Mouse (Mus musculus) forebrain, postnatal 0 days (tissue): ENCODE measurements around the gene Mesd. TPM values are rescaled to one million over a fixed set of nuclear protein-coding genes. Genes with fewer than 3 reads are reported as not detected.

Experiments used
- ATAC-seq: fragments of 200-750 bp; cut with Nextera tagmentation; 2 replicates; pipeline ENCODE4 v1.8.0; 2017; ENCODE audit warnings: mild to moderate bottlenecking, moderate library complexity
- DNase-seq: peaks from one replicate; pipeline ENCODE4 v3.0.0-alpha.2; 2015
- H3K27ac ChIP-seq: fragments of 300-500 bp; sonication (generic); 2 replicates; pipeline ENCODE4 v1.5.1; 2014; ENCODE audit warnings: low read depth, mild to moderate bottlenecking, antibody characterized with exemption, low read length, moderate library complexity, mixed read lengths
- H3K27me3 ChIP-seq: fragments of 300-500 bp; sonication (generic); 2 replicates; pipeline ENCODE4 v1.6.1; 2014; ENCODE audit warnings: mild to moderate bottlenecking, low read length, mixed read lengths; ENCODE audit not compliant: insufficient read depth
- H3K36me3 ChIP-seq: fragments of 300-500 bp; sonication (generic); 2 replicates; pipeline ENCODE4 v1.6.1; 2014; ENCODE audit warnings: mild to moderate bottlenecking, moderate library complexity; ENCODE audit not compliant: insufficient read depth
- H3K4me1 ChIP-seq: fragments of 300-500 bp; sonication (generic); 2 replicates; pipeline ENCODE4 v1.6.1; 2014; ENCODE audit warnings: antibody characterized with exemption; ENCODE audit not compliant: insufficient read depth
- H3K4me2 ChIP-seq: fragments of 300-500 bp; sonication (generic); 2 replicates; pipeline ENCODE4 v1.6.1; 2014; ENCODE audit warnings: low read depth, mild to moderate bottlenecking, moderate library complexity
- H3K4me3 ChIP-seq: fragments of 300-500 bp; sonication (generic); 2 replicates; pipeline ENCODE4 v1.5.1; 2014; ENCODE audit warnings: low read depth, low read length, mixed read lengths
- H3K9ac ChIP-seq: fragments of 300-500 bp; sonication (generic); 2 replicates; pipeline ENCODE4 v1.6.1; 2014; ENCODE audit warnings: mild to moderate bottlenecking
- H3K9me3 ChIP-seq: fragments of 300-500 bp; sonication (generic); 2 replicates; pipeline ENCODE4 v1.6.1; 2016; ENCODE audit warnings: low read length
- CTCF ChIP-seq: sonication (generic); IDR thresholded peaks from 2 replicates; pipeline ENCODE4 v1.5.1; 2016; ENCODE audit warnings: antibody characterized with exemption, control low read depth, low read depth
- WGBS: fragments of 180-500 bp; shearing (Covaris S2); extraction: QIAGEN DNeasy Blood & Tissue Kit; methylation state at CpG from one replicate; pipeline ENCODE4 v1.1.7; 2014; 5-methylcytosine and 5-hydroxymethylcytosine counted together
- polyA plus RNA-seq: library from polyadenylated mRNA; unstranded; fragments of >200 nt; fragmentation: Nextera tagmentation; extraction: Ambion mirVana; gene quantifications from 2 replicates; pipeline ENCODE4 v1.2.1, GENCODE M21; 2015
- total RNA-seq: library from RNA; depleted of rRNA; stranded (reverse); fragments of >200 nt; gene quantifications from 2 replicates; pipeline ENCODE4 v1.2.3, GENCODE M21; 2014

Gene Mesd
- total and polyA plus RNA-seq, 2 experiments from 2014 or later = 32.1 to 76.9 TPM

- no peaks in the 10 kb centered on the region for H3K4me1 ChIP-seq
- H3K9ac ChIP-seq = no peak overlapping the region
- no peak overlapping the region for H3K27ac ChIP-seq
- no peaks in the 10 kb centered on the region for H3K9me3 ChIP-seq
- H3K4me3 ChIP-seq = no peak overlapping the region
- DNase-seq = no peak
- no peaks in the 10 kb centered on the region for H3K27me3 ChIP-seq
- ATAC-seq = no peak
- H3K4me2 ChIP-seq = no peak overlapping the region
- TF ChIP-seq CTCF = no peak
- H3K36me3 ChIP-seq = peaks cover 49% of the 10 kb centered on the region
- 86% methylated on average over 3 of the region's 3 CpGs for WGBS
Observed at GRCm38 (mm10) chr7:83900519-83900918, 16.3 kb downstream of the Mesd start.

GRCm38 (mm10) chr7:83901425-83901824 lies 17.2 kb downstream of the Mesd start:
- WGBS = 89% methylated on average over 4 of the region's 4 CpGs
- no peak for TF ChIP-seq CTCF
- no peak for DNase-seq

GRCm38 (mm10) chr7:83902296-83903145 lies 18.3 kb downstream of the Mesd start:
- no peak for ATAC-seq
- no peak overlapping the region for H3K9ac ChIP-seq

More at GRCm38 (mm10) chr7:83901425-83901824, 17.2 kb downstream of the Mesd start:
- Histone ChIP-seq H3K4me2 (no peak overlapping the region), H3K4me1 (no peaks in the 10 kb centered on the region), H3K9me3 (no peaks in the 10 kb centered on the region), H3K9ac (no peak overlapping the region), H3K27me3 (no peaks in the 10 kb centered on the region), H3K4me3 (no peak overlapping the region), H3K27ac (no peak overlapping the region), H3K36me3 (peaks cover 42% of the 10 kb centered on the region)
- no peak for ATAC-seq

DNA sequence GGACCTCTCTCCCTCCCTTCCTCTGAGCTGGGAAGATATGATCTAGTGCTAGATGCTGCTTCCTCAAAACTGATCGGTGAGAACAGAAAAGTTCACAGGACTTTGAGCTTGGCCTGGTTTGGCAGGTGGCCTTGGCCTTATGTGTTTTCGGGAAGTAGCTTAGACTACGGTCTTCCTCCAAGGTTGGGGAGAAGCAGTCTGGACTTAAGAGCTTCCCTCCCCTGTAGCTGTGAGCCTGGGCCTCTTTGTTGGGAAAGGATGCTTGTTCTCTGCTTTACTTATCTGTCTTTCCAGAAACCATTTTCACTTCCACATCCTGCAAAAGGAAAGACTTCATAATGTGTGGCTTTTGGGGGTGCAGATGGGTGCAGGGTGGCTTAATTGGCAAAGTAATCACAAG lies 20.6 kb downstream of the Mesd start:
- Histone ChIP-seq H3K9me3 (no peaks in the 10 kb centered on the region), H3K4me3 (no peak overlapping the region), H3K4me1 (no peaks in the 10 kb centered on the region), H3K27me3 (no peaks in the 10 kb centered on the region), H3K36me3 (peaks cover 12% of the 10 kb centered on the region; the same call in 1 of the 2 replicates), H3K4me2 (no peak overlapping the region), H3K27ac (no peak overlapping the region), H3K9ac (no peak overlapping the region)
- TF ChIP-seq CTCF = no peak
- DNase-seq (no peak), ATAC-seq (no peak)
- whole genome bisulfite sequencing = 96% methylated on average over 3 of the region's 3 CpGs

More at GRCm38 (mm10) chr7:83902296-83903145, 18.3 kb downstream of the Mesd start:
- H3K9me3 ChIP-seq = no peaks in the 10 kb centered on the region
- peaks cover 35% of the 10 kb centered on the region for H3K36me3 ChIP-seq
- no peak overlapping the region for H3K27ac ChIP-seq
- 79% methylated on average over 5 of the region's 5 CpGs for WGBS
- H3K27me3 ChIP-seq = no peaks in the 10 kb centered on the region
- no peak for TF ChIP-seq CTCF
- no peak overlapping the region for H3K4me3 ChIP-seq
- no peaks in the 10 kb centered on the region for H3K4me1 ChIP-seq
- no peak for DNase-seq
- H3K4me2 ChIP-seq = no peak overlapping the region

DNA sequence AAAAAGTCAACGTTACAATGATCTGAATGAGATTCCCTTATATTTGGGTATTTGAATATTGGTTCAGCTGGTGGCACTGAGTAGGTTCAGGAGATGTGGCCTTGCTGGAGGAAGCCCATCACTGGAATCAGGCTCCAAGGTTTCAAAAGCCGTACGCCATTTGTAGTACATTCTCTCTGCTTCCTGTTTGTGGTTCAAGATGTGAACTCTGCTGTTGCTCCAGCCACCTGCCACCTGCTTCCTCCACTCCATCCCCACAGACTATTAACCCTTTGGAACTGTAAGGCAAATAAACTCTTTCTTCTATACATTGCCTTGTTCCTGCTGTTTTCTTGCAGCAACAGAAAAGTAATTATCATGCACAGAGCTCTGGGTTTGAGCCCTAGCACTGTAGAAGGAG lies 27.6 kb downstream of the Mesd start:
- H3K4me1 ChIP-seq = no peaks in the 10 kb centered on the region
- H3K27me3 ChIP-seq = no peaks in the 10 kb centered on the region
- no peak overlapping the region for H3K4me3 ChIP-seq
- no peak for TF ChIP-seq CTCF
- 86% methylated on average over 3 of the region's 3 CpGs for WGBS
- ATAC-seq = no peak
- H3K9ac ChIP-seq = no peak overlapping the region
- H3K4me2 ChIP-seq = no peak overlapping the region
- DNase-seq = no peak
- H3K9me3 ChIP-seq = no peaks in the 10 kb centered on the region
- no peak overlapping the region for H3K27ac ChIP-seq
- H3K36me3 ChIP-seq = no peaks in the 10 kb centered on the region

- Histone ChIP-seq H3K36me3 (no peaks in the 10 kb centered on the region), H3K4me3 (no peak overlapping the region), H3K27me3 (no peaks in the 10 kb centered on the region), H3K4me2 (no peak overlapping the region), H3K27ac (no peak overlapping the region), H3K4me1 (no peaks in the 10 kb centered on the region), H3K9ac (no peak overlapping the region), H3K9me3 (no peaks in the 10 kb centered on the region)
- WGBS = 88% methylated on average over 6 of the region's 6 CpGs
- ATAC-seq (no peak), DNase-seq (no peak)
- no peak for TF ChIP-seq CTCF
Observed at GRCm38 (mm10) chr7:83913405-83913932, 29.2 kb downstream of the Mesd start.

DNA sequence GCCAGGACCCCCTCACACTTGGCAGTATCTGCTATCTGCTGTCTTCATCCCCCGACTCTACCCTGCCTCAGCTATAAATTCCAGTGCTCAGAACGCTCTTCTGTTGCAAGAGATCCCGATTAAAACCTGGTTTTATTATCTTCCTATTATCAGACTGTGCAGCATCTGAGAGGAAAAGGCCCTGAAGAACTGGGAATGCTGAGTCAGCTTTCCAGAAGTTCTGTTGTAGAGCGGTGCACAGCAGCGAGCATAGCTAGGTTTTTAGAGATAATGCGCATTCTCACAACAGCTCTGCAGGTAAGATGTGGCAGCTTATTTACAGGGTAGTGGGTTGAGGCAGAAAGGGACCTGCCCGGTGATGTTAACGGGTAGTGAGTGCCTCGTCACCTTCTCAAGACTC lies 29.7 kb downstream of the Mesd start:
- Histone ChIP-seq H3K36me3 (no peaks in the 10 kb centered on the region), H3K4me1 (no peaks in the 10 kb centered on the region), H3K9me3 (no peaks in the 10 kb centered on the region), H3K4me2 (no peak overlapping the region), H3K27me3 (no peaks in the 10 kb centered on the region), H3K27ac (no peak overlapping the region), H3K4me3 (no peak overlapping the region), H3K9ac (no peak overlapping the region)
- DNase-seq (no peak), ATAC-seq (no peak)
- TF ChIP-seq CTCF = no peak
- 81% methylated on average over 9 of the region's 9 CpGs for WGBS
